Mouse (Mus musculus): ENCODE measurements around the gene Vmn1r51.
"Not testable (repeated sequence)": the region's sequence is repeated elsewhere in the genome, so short reads cannot be mapped to it uniquely, and the experiment has no call there.

The Vmn1r51 gene

GRCm38 (mm10) chr6:90122296-90122695, at the start of gene Vmn1r51:
TSS of gene Vmn1r51 (plus strand) at chr6:90122596.
- not testable (repeated sequence) for DNase-seq

- DNase-seq: no peak
These were observed 44.0 kb upstream of the Vmn1r51 start, which contains the start of gene Vmn1r49 for GRCm38 (mm10) chr6:90078406-90078805. TSS of gene Vmn1r49 (minus strand) at chr6:90078506.

- DNase-seq: no peak
These were observed 21.8 kb upstream of the Vmn1r51 start for GRCm38 (mm10) chr6:90100566-90100965.

GRCm38 (mm10) chr6:90101130-90101529, 21.3 kb upstream of the Vmn1r51 start, which contains the start of gene Vmn1r50:
TSS of gene Vmn1r50 (plus strand) at chr6:90101430.
- DNase-seq: no peak

GRCm38 (mm10) chr6:90160139-90160538, 37.7 kb downstream of the Vmn1r51 start:
- no peak for DNase-seq

- DNase-seq: no peak
These were observed 52.1 kb downstream of the Vmn1r51 start, which contains the start of gene Vmn1r52 for GRCm38 (mm10) chr6:90174508-90174907. TSS of gene Vmn1r52 (plus strand) at chr6:90174808.
